Mouse (Mus musculus): ENCODE measurements at regions not wholly inside any gene's neighbourhood (a gene's known extent, or its start where the extent isn't known, plus 50 kb on each side); places are given as distances from the start of the nearest gene placed in this dataset.

DNA sequence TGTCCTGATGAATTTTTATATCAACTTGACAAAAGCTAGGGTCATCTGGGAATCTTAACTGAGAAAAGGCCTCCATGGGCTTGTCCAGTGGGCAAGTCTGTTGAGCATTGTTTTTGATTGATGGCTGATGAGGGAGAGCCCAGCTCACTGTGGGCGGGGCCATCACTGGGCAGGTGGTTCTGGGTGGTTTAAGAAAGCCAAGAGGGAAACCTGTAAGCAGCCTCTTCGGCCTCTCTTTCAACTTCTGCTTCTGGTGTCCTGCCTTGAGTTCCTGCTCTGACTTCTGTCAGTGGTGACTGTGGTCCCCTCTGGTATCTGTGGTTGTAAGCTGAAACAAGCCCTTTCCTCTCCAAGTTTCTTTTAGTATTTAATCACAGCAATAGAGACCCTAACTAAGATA lies 102.6 kb downstream of the 1700001O22Rik start:
- dilution Hi-C loops (cut with MboI; ENCODE audit: extremely low pct_ligation_motif_present, extremely low pct_unique_long_range_greater_than_20kb, low sequenced_read_pairs) (no loop called here), in situ Hi-C loops (cut with MboI; ENCODE audit: low pct_ligation_motif_present, low pct_unique_long_range_greater_than_20kb, low sequenced_read_pairs) (no loop called here)
- TF ChIP-seq ZNF384 (IDR thresholded peaks at IDR 0.05; ENCODE audit: low read depth, low read length) (no peak), POLR2A (IDR thresholded peaks at IDR 0.05; ENCODE audit: low read depth, low read length) (no peak), UBTF (IDR thresholded peaks at IDR 0.05; ENCODE audit: low read depth, low read length) (no peak), CTCF (conservative IDR thresholded peaks at IDR 0.05 in 1 of 2, IDR thresholded peaks at IDR 0.05 in 1 of 2; ENCODE audit: low read depth in 2 of 2, low read length in 2 of 2) (no peak)
- no peak overlapping the region for H3K27ac ChIP-seq (ENCODE audit: insufficient read depth, low read depth)
- H3K9ac ChIP-seq (ENCODE audit: insufficient read depth, low read depth): no peak overlapping the region
- peaks cover 6% of the 10 kb centered on the region for H3K9me3 ChIP-seq (replicated peaks; ENCODE audit: low read length)
- peaks cover 3% of the 10 kb centered on the region for H3K27me3 ChIP-seq (replicated peaks)
- no peaks in the 10 kb centered on the region for H3K36me3 ChIP-seq (replicated peaks in 1 of 2; ENCODE audit: control insufficient read depth in 1 of 2, insufficient read depth in 1 of 2, low read length in 1 of 2)
- no peak overlapping the region for H3K4me2 ChIP-seq (ENCODE audit: insufficient read depth, low read depth, poor library complexity, severe bottlenecking)
- no peaks in the 10 kb centered on the region for H3K79me2 ChIP-seq (replicated peaks; ENCODE audit: control insufficient read depth, extremely low read depth, insufficient read depth, poor library complexity, severe bottlenecking)
- H3K4me1 ChIP-seq (ENCODE audit: control insufficient read depth in 1 of 2, insufficient read depth in 2 of 2): peaks cover 2 to 10% of the 10 kb centered on the region in 2 experiments; a peak in 2 of 4 replicates
- DNase-seq (ENCODE audit: extremely low read depth): no peak
- H3K4me3 ChIP-seq (replicated peaks in 1 of 3; ENCODE audit: low read depth in 2 of 3, low read length in 2 of 3, poor library complexity in 1 of 3): no peak overlapping the region

DNA sequence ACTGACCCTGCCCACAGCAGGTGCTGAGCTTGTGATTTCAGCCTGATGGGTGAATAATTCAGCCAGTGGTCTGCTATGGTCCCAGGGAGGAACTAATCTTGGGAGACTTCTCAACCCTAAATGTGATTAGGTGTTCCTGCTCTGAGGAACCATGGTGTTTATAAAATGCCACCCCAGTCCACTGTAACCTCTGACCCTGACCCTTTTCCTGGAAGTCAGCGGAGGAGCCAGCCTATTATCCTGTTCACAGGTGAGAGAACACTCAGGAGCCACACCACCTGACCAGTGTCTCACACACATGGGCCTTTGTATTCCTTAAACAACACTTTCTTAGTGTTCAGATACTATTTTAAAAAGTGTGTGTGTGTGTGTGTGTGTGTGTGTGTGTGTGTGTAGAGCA lies 103.0 kb downstream of the 1700001O22Rik start:
- H3K9me3 ChIP-seq (replicated peaks; ENCODE audit: low read length): peaks cover 6% of the 10 kb centered on the region
- no peak overlapping the region for H3K4me2 ChIP-seq (ENCODE audit: insufficient read depth, low read depth, poor library complexity, severe bottlenecking)
- H3K36me3 ChIP-seq (replicated peaks in 1 of 2; ENCODE audit: control insufficient read depth in 1 of 2, insufficient read depth in 1 of 2, low read length in 1 of 2): no peaks in the 10 kb centered on the region
- no peaks in the 10 kb centered on the region for H3K79me2 ChIP-seq (replicated peaks; ENCODE audit: control insufficient read depth, extremely low read depth, insufficient read depth, poor library complexity, severe bottlenecking)
- dilution Hi-C loops (cut with MboI; ENCODE audit: extremely low pct_ligation_motif_present, extremely low pct_unique_long_range_greater_than_20kb, low sequenced_read_pairs): no loop called here
- H3K27ac ChIP-seq (ENCODE audit: insufficient read depth, low read depth): no peak overlapping the region
- in situ Hi-C loops (cut with MboI; ENCODE audit: low pct_ligation_motif_present, low pct_unique_long_range_greater_than_20kb, low sequenced_read_pairs): no loop called here
- no peak for DNase-seq (ENCODE audit: extremely low read depth)
- no peak overlapping the region for H3K4me3 ChIP-seq (replicated peaks in 1 of 3; ENCODE audit: low read depth in 2 of 3, low read length in 2 of 3, poor library complexity in 1 of 3)
- no peak overlapping the region for H3K9ac ChIP-seq (ENCODE audit: insufficient read depth, low read depth)
- peaks cover 2 to 10% of the 10 kb centered on the region in 2 experiments; a peak in 2 of 4 replicates for H3K4me1 ChIP-seq (ENCODE audit: control insufficient read depth in 1 of 2, insufficient read depth in 2 of 2)
- H3K27me3 ChIP-seq (replicated peaks): peaks cover under 1% of the 10 kb centered on the region
- TF ChIP-seq MYC (IDR thresholded peaks at IDR 0.05; ENCODE audit: low read depth, low read length) (no peak), E2F4 (IDR thresholded peaks at IDR 0.05; ENCODE audit: insufficient replicate concordance, low read depth, low read length) (no peak), EP300 (IDR thresholded peaks at IDR 0.05; ENCODE audit: low read length) (no peak), RAD21 (IDR thresholded peaks at IDR 0.05; ENCODE audit: low read depth, low read length) (no peak), HCFC1 (IDR thresholded peaks at IDR 0.05; ENCODE audit: low read depth, low read length) (no peak), ETS1 (conservative IDR thresholded peaks at IDR 0.05; ENCODE audit: low read depth, low read length) (no peak), SIN3A (IDR thresholded peaks at IDR 0.05; ENCODE audit: low read length) (no peak), CTCF (conservative IDR thresholded peaks at IDR 0.05 in 1 of 2, IDR thresholded peaks at IDR 0.05 in 1 of 2; ENCODE audit: low read depth in 2 of 2, low read length in 2 of 2) (no peak), PAX5 (IDR thresholded peaks at IDR 0.05; ENCODE audit: low read length) (no peak), ZMIZ1 (IDR thresholded peaks at IDR 0.05; ENCODE audit: low read depth, low read length) (no peak), CHD1 (IDR thresholded peaks at IDR 0.05; ENCODE audit: low read depth, low read length) (no peak), NELFE (IDR thresholded peaks at IDR 0.05; ENCODE audit: low read depth, low read length) (no peak), MAZ (IDR thresholded peaks at IDR 0.05; ENCODE audit: low read depth, low read length) (no peak), ZNF384 (IDR thresholded peaks at IDR 0.05; ENCODE audit: low read depth, low read length) (no peak), SMC3 (IDR thresholded peaks at IDR 0.05; ENCODE audit: low read depth, low read length) (no peak), MAX (IDR thresholded peaks at IDR 0.05; ENCODE audit: low read length) (no peak), NRF1 (IDR thresholded peaks at IDR 0.05; ENCODE audit: low read depth, low read length) (no peak), POLR2AphosphoS2 (IDR thresholded peaks at IDR 0.05; ENCODE audit: low read depth, low read length) (no peak), MAFK (IDR thresholded peaks at IDR 0.05; ENCODE audit: insufficient replicate concordance, low read length) (no peak), USF1 (IDR thresholded peaks at IDR 0.05; ENCODE audit: low read depth, low read length) (no peak)

Data from CH12.LX (cell line).